Mouse (Mus musculus) CH12.LX (cell line): Measurements from ENCODE around the gene Clock.

ENCODE experiments used
- CTCF ChIP-seq, 2 experiments: IDR thresholded peaks in 1 of 2; conservative IDR thresholded peaks in 1 of 2; 2 replicates each; pipeline ENCODE4 v1.5.1; 2011 to 2012; ENCODE audit warnings: low read depth in 2 of 2, low read length in 2 of 2, improper control_type of control experiment in 1 of 2, inconsistent platforms in 1 of 2, mild to moderate bottlenecking in 1 of 2, moderate library complexity in 1 of 2
- ELF1 ChIP-seq: IDR thresholded peaks from 2 replicates; pipeline ENCODE4 v1.6.1; 2014; ENCODE audit warnings: low read depth, mild to moderate bottlenecking, inconsistent platforms, low read length, improper control_type of control experiment
- EP300 ChIP-seq: IDR thresholded peaks from 2 replicates; pipeline ENCODE4 v1.6.1; 2011; ENCODE audit warnings: low read length, improper control_type of control experiment
- ETS1 ChIP-seq: conservative IDR thresholded peaks from 2 replicates; pipeline ENCODE4 v1.6.1; 2012; ENCODE audit warnings: low read depth, mild to moderate bottlenecking, inconsistent platforms, low read length, improper control_type of control experiment, moderate library complexity
- HCFC1 ChIP-seq: IDR thresholded peaks from 2 replicates; pipeline ENCODE4 v1.6.1; 2012; ENCODE audit warnings: low read depth, mild to moderate bottlenecking, inconsistent platforms, low read length, improper control_type of control experiment
- MAX ChIP-seq: IDR thresholded peaks from 2 replicates; pipeline ENCODE4 v1.6.1; 2011; ENCODE audit warnings: low read length, improper control_type of control experiment
- MEF2A ChIP-seq: IDR thresholded peaks from 2 replicates; pipeline ENCODE4 v1.6.1; 2014; ENCODE audit warnings: low read depth, mild to moderate bottlenecking, inconsistent platforms, low read length, improper control_type of control experiment, borderline replicate concordance
- NRF1 ChIP-seq: IDR thresholded peaks from 2 replicates; pipeline ENCODE4 v1.6.1; 2014; ENCODE audit warnings: low read depth, mild to moderate bottlenecking, inconsistent platforms, low read length, improper control_type of control experiment, moderate library complexity
- POLR2A ChIP-seq: IDR thresholded peaks from 2 replicates; pipeline ENCODE4 v1.6.1; 2011; ENCODE audit warnings: low read depth, mild to moderate bottlenecking, improper control_type of control experiment, low read length
- UBTF ChIP-seq: IDR thresholded peaks from 2 replicates; pipeline ENCODE4 v1.6.1; 2012; ENCODE audit warnings: low read depth, mild to moderate bottlenecking, inconsistent platforms, low read length, improper control_type of control experiment, moderate library complexity

- TF ChIP-seq CTCF (conservative IDR thresholded peaks at IDR 0.05 in 1 of 2, IDR thresholded peaks at IDR 0.05 in 1 of 2; ENCODE audit: low read depth in 2 of 2, low read length in 2 of 2), result no peak
- TF ChIP-seq HCFC1, result no peak
- TF ChIP-seq EP300, result no peak
- no peak for TF ChIP-seq ELF1
- TF ChIP-seq POLR2A, result no peak
- TF ChIP-seq ETS1, result no peak
- no peak for TF ChIP-seq UBTF
- TF ChIP-seq MEF2A, result no peak
- TF ChIP-seq NRF1, result no peak
- TF ChIP-seq MAX, result no peak
These were observed 127.8 kb downstream of the Clock start for GRCm38 (mm10) chr5:76176841-76177240.
